Mouse (Mus musculus): ENCODE measurements at regions not wholly inside any gene's neighbourhood (a gene's known extent, or its start where the extent isn't known, plus 50 kb on each side); places are given as distances from the start of the nearest gene placed in this dataset.
A peak's percentile ranks its signal among the peaks of the same experiment; 100 is the strongest.

- DNase-seq (ENCODE audit: low read depth in 2 of 2, low spot score in 2 of 2): peak in 1 of 2 experiments; percentile 16
These were observed 508.0 kb upstream of the Klhl4 start for GRCm38 (mm10) chrX:113966128-113966527.

- DNase-seq (ENCODE audit: low read depth in 2 of 2, low spot score in 2 of 2): no peak
These were observed 481.0 kb upstream of the Klhl4 start for GRCm38 (mm10) chrX:113993118-113993517.

GRCm38 (mm10) chrX:114041281-114041680, 432.9 kb upstream of the Klhl4 start:
- DNase-seq (ENCODE audit: low read depth in 2 of 2, low spot score in 2 of 2): no peak
